Mouse (Mus musculus): ENCODE results near the gene Abtb2.

- TF ChIP-seq POLR2A (IDR thresholded peaks at IDR 0.05; ENCODE audit: extremely low read depth, insufficient read depth, low read length) = no peak
- no peak for TF ChIP-seq CTCF (IDR thresholded peaks at IDR 0.05; ENCODE audit: low read depth, low read length)
Measured at GRCm38 (mm10) chr2:103566423-103566712, 258 bp downstream of the Abtb2 start.

Data from liver, adult 2 months (tissue).